Mouse (Mus musculus) lung, embryonic 16.5 days (tissue): ENCODE measurements around the gene Psmd1. TPM values are rescaled to one million over a fixed set of nuclear protein-coding genes. Genes with fewer than 3 reads are reported as not detected.

Experiments used
- ATAC-seq: fragments of 200-750 bp; cut with Nextera tagmentation; 2 replicates; pipeline ENCODE4 v1.8.0; 2017; ENCODE audit warnings: low read depth, mild to moderate bottlenecking, moderate library complexity
- H3K27ac ChIP-seq: fragments of 300-500 bp; sonication (generic); 2 replicates; pipeline ENCODE4 v1.5.1; 2014; ENCODE audit warnings: mild to moderate bottlenecking, control low read depth, low read length
- H3K27me3 ChIP-seq: fragments of 300-500 bp; sonication (generic); 2 replicates; pipeline ENCODE4 v1.6.1; 2014; ENCODE audit warnings: low read depth, low read length, mixed read lengths; ENCODE audit not compliant: control insufficient read depth, insufficient read depth
- H3K36me3 ChIP-seq: fragments of 300-500 bp; sonication (generic); 2 replicates; pipeline ENCODE4 v1.6.1; 2014; ENCODE audit warnings: low read length; ENCODE audit not compliant: control insufficient read depth, insufficient read depth
- H3K4me1 ChIP-seq: fragments of 300-500 bp; sonication (generic); replicated peaks from 2 replicates; pipeline ENCODE4 v1.6.1; 2014; ENCODE audit warnings: low read length, mixed read lengths; ENCODE audit not compliant: control insufficient read depth, insufficient read depth
- H3K4me2 ChIP-seq: fragments of 300-500 bp; sonication (generic); 2 replicates; pipeline ENCODE4 v1.6.1; 2014; ENCODE audit warnings: low read depth, low read length, control low read depth
- H3K4me3 ChIP-seq: fragments of 300-500 bp; sonication (generic); 2 replicates; pipeline ENCODE4 v1.5.1; 2014; ENCODE audit warnings: mild to moderate bottlenecking, low read length, control low read depth
- H3K9ac ChIP-seq: fragments of 300-500 bp; sonication (generic); 2 replicates; pipeline ENCODE4 v1.6.1; 2014; ENCODE audit warnings: low read length, control low read depth
- H3K9me3 ChIP-seq: fragments of 300-500 bp; sonication (generic); 2 replicates; pipeline ENCODE4 v1.6.1; 2016; ENCODE audit warnings: low read length; ENCODE audit not compliant: control insufficient read depth
- WGBS: fragments of 180-500 bp; shearing (Covaris S2); extraction: QIAGEN DNeasy Blood & Tissue Kit; methylation state at CpG from one replicate; pipeline ENCODE4 v1.1.7; 2014; 5-methylcytosine and 5-hydroxymethylcytosine counted together
- polyA plus RNA-seq: library from polyadenylated mRNA; unstranded; fragments of >200 nt; fragmentation: Nextera tagmentation; extraction: Ambion mirVana; gene quantifications from 2 replicates; pipeline ENCODE4 v1.2.1, GENCODE M21; 2015

The Psmd1 gene
- polyA plus RNA-seq, 1 experiment from 2014 or later = 155 TPM

- WGBS = 97% methylated on average over 2 of the region's 2 CpGs
- Histone ChIP-seq H3K36me3 (peaks cover 21% of the 10 kb centered on the region), H3K4me2 (no peak overlapping the region), H3K4me3 (no peak overlapping the region), H3K4me1 (no peaks in the 10 kb centered on the region), H3K9ac (no peak overlapping the region), H3K9me3 (no peaks in the 10 kb centered on the region), H3K27ac (no peak overlapping the region), H3K27me3 (no peaks in the 10 kb centered on the region)
- ATAC-seq = no peak
Observed at GRCm38 (mm10) chr1:86126036-86126435, 61.8 kb downstream of the Psmd1 start.

- H3K36me3 ChIP-seq = peaks cover 42% of the 10 kb centered on the region
Observed at GRCm38 (mm10) chr1:86133337-86133736, 69.2 kb downstream of the Psmd1 start, which contains the start of gene Gm21972. Gene Gm21972 (plus strand): TSS chr1:86133637.

GRCm38 (mm10) chr1:86135315-86135714, 71.1 kb downstream of the Psmd1 start:
- H3K4me2 ChIP-seq = no peak overlapping the region
- H3K27ac ChIP-seq = no peak overlapping the region
- WGBS = 92% methylated on average over 6 of the region's 6 CpGs
- H3K4me1 ChIP-seq = no peaks in the 10 kb centered on the region
- no peaks in the 10 kb centered on the region for H3K9me3 ChIP-seq
- H3K9ac ChIP-seq = no peak overlapping the region
- no peaks in the 10 kb centered on the region for H3K27me3 ChIP-seq
- peaks cover 45% of the 10 kb centered on the region for H3K36me3 ChIP-seq
- H3K4me3 ChIP-seq = no peak overlapping the region
- no peak for ATAC-seq

More at GRCm38 (mm10) chr1:86133337-86133736, 69.2 kb downstream of the Psmd1 start, which contains the start of gene Gm21972:
- Histone ChIP-seq H3K9ac (no peak within 1 kb of the TSS), H3K4me1 (no peaks in the 10 kb centered on the region), H3K9me3 (no peaks in the 10 kb centered on the region), H3K27ac (no peak within 1 kb of the TSS), H3K27me3 (no peaks in the 10 kb centered on the region), H3K4me2 (no peak within 1 kb of the TSS), H3K4me3 (no peak within 1 kb of the TSS)
- 93% methylated on average over 4 of the region's 4 CpGs for WGBS
- ATAC-seq = no peak

- no peak overlapping the region for H3K9ac ChIP-seq
- H3K36me3 ChIP-seq = peaks cover 18% of the 10 kb centered on the region
- ATAC-seq = no peak
- no peak overlapping the region for H3K4me2 ChIP-seq
- no peaks in the 10 kb centered on the region for H3K4me1 ChIP-seq
- H3K4me3 ChIP-seq = no peak overlapping the region
- H3K27ac ChIP-seq = no peak overlapping the region
- no peaks in the 10 kb centered on the region for H3K9me3 ChIP-seq
- no peaks in the 10 kb centered on the region for H3K27me3 ChIP-seq
- 80% methylated on average over 3 of the region's 3 CpGs for WGBS
Observed at GRCm38 (mm10) chr1:86141081-86141480, 76.9 kb downstream of the Psmd1 start.

GRCm38 (mm10) chr1:86143165-86143564, 79.0 kb downstream of the Psmd1 start:
- Histone ChIP-seq H3K4me3 (no peak overlapping the region), H3K36me3 (peaks cover 6% of the 10 kb centered on the region), H3K27ac (no peak overlapping the region), H3K4me1 (no peaks in the 10 kb centered on the region), H3K27me3 (no peaks in the 10 kb centered on the region), H3K4me2 (no peak overlapping the region), H3K9ac (no peak overlapping the region), H3K9me3 (no peaks in the 10 kb centered on the region)
- no peak for ATAC-seq
- 74% methylated on average over 4 of the region's 4 CpGs for WGBS

GRCm38 (mm10) chr1:86144001-86144944, 80.1 kb downstream of the Psmd1 start:
- Histone ChIP-seq H3K27ac (no peak overlapping the region), H3K4me2 (no peak overlapping the region), H3K36me3 (peaks cover 1% of the 10 kb centered on the region), H3K27me3 (no peaks in the 10 kb centered on the region), H3K4me1 (no peaks in the 10 kb centered on the region), H3K9ac (no peak overlapping the region), H3K4me3 (no peak overlapping the region), H3K9me3 (no peaks in the 10 kb centered on the region)
- ATAC-seq = no peak
- WGBS = 74% methylated on average over 21 of the region's 21 CpGs

DNA sequence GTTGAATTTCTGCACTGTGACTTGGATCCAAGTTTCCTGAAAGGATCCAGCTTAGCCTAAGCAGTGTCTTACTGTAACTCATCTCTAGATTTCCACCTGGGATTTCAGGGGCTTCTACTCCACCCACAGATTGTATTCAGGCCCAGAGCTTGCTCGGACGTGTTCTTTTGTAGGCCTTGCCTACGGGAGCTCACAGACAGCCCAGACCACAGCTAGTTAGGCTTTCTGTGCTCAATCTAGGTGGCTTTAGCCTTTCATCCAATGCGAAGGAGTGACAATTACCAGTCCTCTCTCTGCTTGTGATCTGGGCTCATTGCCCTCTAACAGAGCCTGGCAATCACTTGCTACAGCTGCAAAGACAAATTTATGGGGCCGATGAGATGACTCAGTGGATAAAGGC, 82.1 kb downstream of the Psmd1 start:
- H3K9ac ChIP-seq = no peak overlapping the region
- no peak overlapping the region for H3K4me3 ChIP-seq
- H3K4me1 ChIP-seq = no peaks in the 10 kb centered on the region
- H3K27ac ChIP-seq = no peak overlapping the region
- 89% methylated on average over 5 of the region's 5 CpGs for WGBS
- no peak for ATAC-seq
- H3K27me3 ChIP-seq = no peaks in the 10 kb centered on the region
- H3K9me3 ChIP-seq = no peaks in the 10 kb centered on the region
- no peak overlapping the region for H3K4me2 ChIP-seq
- no peaks in the 10 kb centered on the region for H3K36me3 ChIP-seq

DNA sequence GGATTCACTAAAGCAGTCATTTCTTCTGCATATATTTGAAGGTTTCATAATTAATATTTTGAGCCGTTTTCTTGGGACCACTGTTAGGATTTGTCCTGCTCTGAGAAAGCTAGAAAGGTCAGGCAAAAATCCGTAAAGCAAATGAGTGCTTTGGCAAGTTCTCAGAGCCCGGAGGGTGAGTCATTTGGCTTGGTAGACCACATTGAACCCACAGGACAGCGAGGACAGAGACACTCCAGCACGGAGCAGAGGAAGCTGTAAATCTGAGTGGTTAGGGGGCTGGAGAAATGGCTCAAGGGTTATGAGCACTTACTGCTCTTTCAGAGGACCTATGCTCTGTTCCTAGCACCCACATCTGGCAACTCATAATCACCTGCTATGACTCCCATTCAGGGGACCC, 83.4 kb downstream of the Psmd1 start:
- Histone ChIP-seq H3K36me3 (no peaks in the 10 kb centered on the region), H3K4me2 (no peak overlapping the region), H3K27me3 (no peaks in the 10 kb centered on the region), H3K27ac (no peak overlapping the region), H3K4me3 (no peak overlapping the region), H3K9ac (no peak overlapping the region), H3K9me3 (no peaks in the 10 kb centered on the region), H3K4me1 (no peaks in the 10 kb centered on the region)
- WGBS = 59% methylated on average over 5 of the region's 5 CpGs
- ATAC-seq = no peak

- Histone ChIP-seq H3K9ac (no peak overlapping the region), H3K27ac (no peak overlapping the region), H3K9me3 (no peaks in the 10 kb centered on the region), H3K4me1 (no peaks in the 10 kb centered on the region), H3K27me3 (no peaks in the 10 kb centered on the region), H3K4me3 (no peak overlapping the region), H3K4me2 (no peak overlapping the region), H3K36me3 (no peaks in the 10 kb centered on the region)
- WGBS = 65% methylated on average over 9 of the region's 9 CpGs
- no peak for ATAC-seq
Observed at GRCm38 (mm10) chr1:86148161-86148560, 84.0 kb downstream of the Psmd1 start.
